Mouse (Mus musculus) brain, embryonic 14.5 days (tissue): ENCODE measurements at regions not wholly inside any gene's neighbourhood (a gene's known extent, or its start where the extent isn't known, plus 50 kb on each side); places are given as distances from the start of the nearest gene placed in this dataset.

Experiments used
- DNase-seq: peaks from one replicate; pipeline ENCODE4 v3.0.0-alpha.2; 2011; ENCODE audit warnings: low read depth
- CTCF ChIP-seq: fragments of 200-500 bp; IDR thresholded peaks from 2 replicates; pipeline ENCODE4 v1.5.1; 2012; ENCODE audit warnings: inconsistent platforms, mild to moderate bottlenecking, moderate library complexity, borderline replicate concordance; ENCODE audit not compliant: insufficient read depth, insufficient read length; ENCODE audit errors: extremely low read depth
- POLR2A ChIP-seq: fragments of 200-500 bp; IDR thresholded peaks from 2 replicates; pipeline ENCODE4 v1.6.1; 2012; ENCODE audit warnings: mild to moderate bottlenecking, inconsistent platforms, borderline replicate concordance; ENCODE audit not compliant: poor library complexity, insufficient read depth, insufficient read length, severe bottlenecking; ENCODE audit errors: extremely low read depth

DNA sequence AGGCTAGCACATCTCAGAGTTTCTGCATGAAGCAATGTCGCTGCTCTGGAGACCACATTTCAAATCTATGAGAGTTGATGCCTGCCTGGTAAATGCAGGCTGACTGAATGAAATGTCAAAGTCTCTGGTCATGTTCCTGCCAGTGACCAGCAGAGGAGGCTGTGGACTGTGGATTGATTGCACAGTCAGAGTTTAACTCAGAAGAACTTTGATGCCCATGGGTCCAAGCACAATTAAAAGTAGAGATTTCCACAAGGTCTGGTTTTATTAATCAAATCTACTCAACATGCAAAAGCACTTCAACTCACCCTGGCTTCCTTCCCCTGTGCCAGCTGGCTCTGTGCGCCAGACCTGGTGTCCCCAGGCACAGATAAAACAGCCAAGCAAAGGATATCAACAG is 81.3 kb downstream of the Hsd17b3 start:
- no peak for DNase-seq
- TF ChIP-seq CTCF (peak; percentile 29; the same call in 1 of the 2 replicates), POLR2A (no peak)

DNA sequence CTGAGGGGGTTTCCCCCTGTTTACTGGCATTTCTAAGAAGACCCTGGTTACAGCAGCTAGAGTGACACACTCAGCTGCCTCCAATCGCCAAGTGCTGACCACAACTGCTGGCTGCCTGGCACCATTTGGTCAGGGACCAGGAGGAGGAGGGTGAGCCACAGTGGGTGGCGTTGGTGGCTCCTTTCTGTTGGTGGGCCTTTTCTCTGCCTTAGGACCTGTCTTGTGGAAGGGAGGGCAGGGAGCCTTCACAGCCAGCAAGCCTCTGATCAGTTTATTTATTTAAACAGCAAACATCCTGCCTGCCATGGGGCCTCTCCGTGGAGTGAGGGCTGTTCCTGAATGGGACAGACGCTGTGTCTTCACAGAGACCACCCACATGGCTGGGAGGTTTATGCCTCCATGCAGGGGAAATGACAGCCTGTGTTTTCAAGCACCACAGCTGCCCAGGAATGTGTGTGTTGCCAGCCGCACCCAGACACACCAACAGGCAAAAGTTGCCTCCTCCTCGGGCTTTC is 86.0 kb downstream of the Hsd17b3 start:
- peak; percentile 70 for DNase-seq
- TF ChIP-seq POLR2A (no peak), CTCF (no peak)

DNA sequence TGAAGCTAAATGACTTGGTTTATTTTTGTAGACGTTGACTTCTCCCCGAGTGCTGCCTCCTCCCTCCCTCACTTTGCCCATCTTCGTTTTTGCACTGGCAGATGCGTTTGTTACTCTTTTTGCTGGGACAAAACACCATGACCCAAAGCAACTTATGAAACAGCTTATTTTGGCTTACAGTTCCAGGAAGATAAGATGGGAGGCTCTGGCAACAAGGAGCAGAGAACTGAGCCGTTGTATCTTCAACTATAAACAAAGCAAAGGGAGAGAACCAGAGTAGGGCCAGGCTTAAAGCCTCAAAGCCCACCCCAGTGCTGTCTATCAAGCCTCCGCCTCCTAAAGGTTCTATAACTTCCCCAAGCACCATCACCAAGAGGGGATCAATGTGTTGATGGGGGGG is 88.7 kb downstream of the Hsd17b3 start:
- TF ChIP-seq CTCF (no peak), POLR2A (no peak)
- DNase-seq: no peak

DNA sequence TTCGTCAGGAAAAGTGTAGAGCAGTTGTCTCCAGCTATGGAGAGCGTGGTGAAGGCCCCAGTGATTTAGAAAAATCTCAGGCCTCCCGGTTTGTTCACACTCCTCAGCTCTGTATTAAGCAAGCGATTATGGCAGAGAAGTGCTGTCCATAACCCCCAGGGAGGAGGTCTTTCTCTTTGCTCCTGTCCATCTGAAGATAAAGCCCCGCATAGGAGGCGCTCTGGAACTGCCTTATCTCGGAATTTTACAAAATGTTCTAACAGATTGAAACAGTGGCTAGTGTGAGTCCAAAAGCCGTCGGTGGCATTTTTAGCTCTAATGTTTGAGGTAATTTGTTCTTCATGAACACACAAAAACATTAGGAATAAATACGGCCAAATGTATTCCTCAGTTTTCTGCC is 90.4 kb downstream of the Hsd17b3 start:
- no peak for TF ChIP-seq POLR2A
- TF ChIP-seq CTCF: no peak
- DNase-seq: no peak

DNA sequence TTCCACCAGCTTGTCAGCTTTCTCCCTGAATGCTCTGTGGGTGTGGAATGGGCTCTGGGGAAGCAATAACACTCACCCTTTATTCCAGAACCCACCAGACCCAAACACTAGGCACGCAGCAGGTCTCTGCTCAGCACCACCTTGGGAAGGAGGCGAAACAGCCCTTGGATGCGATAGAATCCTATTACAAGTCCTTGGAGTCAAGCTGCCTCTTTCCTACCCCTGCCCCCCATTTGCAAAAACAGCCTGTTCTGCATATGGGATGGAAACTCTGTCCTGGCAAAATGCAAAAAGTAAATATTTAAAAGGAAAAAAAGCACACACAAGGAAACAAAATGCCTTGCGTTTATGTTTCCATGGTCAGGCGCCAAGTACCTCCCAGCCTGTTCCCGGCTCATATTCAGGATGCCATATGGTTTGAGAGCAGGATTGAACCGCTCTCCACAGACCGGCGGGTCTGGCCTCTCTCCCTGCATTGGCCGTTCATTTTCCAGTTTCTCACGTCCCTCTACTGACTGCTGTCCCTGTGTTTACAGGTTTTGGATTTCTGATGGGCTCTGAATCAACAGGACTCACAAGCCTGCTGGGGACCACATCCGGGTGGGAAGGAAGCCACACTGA is 95.1 kb downstream of the Hsd17b3 start:
- TF ChIP-seq POLR2A (no peak), CTCF (no peak)
- DNase-seq: peak; percentile 67

DNA sequence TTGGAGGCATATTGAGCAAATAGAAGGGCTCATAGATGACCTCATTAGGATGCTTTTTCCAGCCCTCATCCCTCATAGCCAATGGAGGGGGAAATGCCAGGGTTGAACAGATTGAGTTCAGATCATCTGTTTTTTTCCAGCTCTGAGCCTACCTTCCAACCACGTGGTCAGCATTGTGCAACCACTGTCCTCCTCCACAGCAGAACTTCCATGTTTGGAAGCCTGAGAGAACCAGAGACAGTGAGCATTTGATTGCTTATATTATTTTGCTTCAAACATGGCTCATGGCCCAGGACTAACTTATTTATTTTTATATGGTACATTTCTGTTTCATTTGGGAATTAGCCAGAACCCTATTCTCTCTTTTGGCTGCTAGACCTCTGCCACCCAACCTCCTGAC is 96.0 kb downstream of the Hsd17b3 start:
- TF ChIP-seq CTCF: no peak
- TF ChIP-seq POLR2A: no peak
- DNase-seq: no peak

DNA sequence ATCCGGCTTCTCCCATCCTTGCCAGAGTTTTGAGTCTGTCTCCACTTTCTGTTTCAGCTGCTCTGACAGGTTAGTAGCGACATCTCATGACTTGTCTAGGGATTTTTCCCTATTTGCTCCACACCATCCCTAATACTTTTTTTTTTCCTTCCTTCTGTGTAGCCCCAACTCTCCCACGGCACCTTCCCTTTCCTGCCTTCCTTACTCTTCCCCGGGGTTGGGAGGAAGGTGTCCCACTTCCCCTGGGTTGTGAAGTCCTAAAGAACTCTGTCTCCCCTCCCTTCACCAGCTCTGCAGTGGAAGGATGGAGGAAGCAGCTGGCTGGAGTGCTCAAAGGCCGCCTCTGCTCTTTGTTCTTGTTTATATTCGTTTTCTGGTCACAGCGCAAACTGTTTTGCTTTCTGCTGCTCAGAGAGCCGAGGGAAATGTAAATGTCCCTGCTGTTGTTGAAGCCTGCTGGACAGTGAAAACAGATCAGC is 98.5 kb downstream of the Hsd17b3 start:
- DNase-seq: peak; percentile 70
- no peak for TF ChIP-seq POLR2A
- no peak for TF ChIP-seq CTCF

DNA sequence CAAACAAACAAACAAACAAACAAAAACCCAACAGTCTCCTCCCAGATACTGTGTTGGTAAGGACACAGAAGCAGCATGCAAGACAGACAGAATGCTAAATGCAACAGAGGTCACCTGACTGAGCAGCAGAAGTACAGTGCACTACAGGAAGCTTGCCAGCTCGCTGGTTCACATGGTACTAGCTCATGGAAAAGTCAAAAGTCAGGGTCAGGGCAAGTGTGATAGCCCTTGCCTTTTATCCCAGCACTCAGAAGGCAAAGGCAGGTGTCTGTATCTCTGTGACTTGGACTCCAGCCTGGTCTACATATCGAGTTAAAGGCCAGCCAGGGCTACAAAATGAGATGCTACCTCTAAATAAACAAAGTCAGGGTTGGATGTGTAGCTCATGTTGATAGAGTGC is 99.3 kb downstream of the Hsd17b3 start:
- TF ChIP-seq POLR2A (no peak), CTCF (no peak)
- no peak for DNase-seq

DNA sequence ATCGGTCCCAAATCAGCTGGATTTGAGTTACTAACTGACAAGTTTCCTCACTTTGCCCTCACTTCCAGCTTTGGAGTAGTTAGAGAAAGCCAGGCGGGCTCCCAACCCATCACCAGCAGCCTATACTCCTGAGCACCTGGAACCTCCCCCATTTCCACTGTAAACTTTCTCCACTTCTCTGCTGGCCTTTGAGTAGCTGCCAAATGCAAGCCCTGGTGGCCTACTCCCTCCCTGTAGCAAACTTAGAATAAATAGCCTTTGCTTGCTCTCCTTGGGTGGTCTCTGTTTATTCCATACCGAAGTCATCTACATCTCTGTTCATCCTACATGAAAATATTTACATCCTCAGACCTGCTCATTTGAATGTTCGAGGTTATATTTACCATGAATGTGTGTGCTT is 100.8 kb downstream of the Hsd17b3 start:
- TF ChIP-seq POLR2A (no peak), CTCF (no peak)

DNA sequence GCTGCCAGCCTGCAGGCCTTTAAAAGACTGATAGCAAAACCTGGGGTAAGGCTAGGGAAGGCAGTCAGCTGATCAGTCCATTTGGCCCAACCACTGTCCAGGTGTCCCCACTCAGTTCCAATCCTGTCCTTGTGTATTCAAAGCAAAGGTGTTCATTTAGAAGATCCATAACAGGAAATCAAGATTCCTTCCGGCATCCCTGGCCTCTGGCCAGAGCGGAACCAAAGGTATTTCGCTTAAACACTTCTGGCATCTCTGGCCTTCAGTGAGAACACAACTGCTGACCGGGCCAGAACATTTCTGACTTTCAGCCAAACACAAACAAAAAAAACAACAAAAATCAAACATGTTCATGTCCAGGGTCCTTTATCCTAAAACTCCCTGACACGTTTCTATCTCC is 102.3 kb downstream of the Hsd17b3 start:
- TF ChIP-seq CTCF (no peak), POLR2A (no peak)
- no peak for DNase-seq

More for the DNA sequence above, 100.8 kb downstream of the Hsd17b3 start:
- DNase-seq: no peak

DNA sequence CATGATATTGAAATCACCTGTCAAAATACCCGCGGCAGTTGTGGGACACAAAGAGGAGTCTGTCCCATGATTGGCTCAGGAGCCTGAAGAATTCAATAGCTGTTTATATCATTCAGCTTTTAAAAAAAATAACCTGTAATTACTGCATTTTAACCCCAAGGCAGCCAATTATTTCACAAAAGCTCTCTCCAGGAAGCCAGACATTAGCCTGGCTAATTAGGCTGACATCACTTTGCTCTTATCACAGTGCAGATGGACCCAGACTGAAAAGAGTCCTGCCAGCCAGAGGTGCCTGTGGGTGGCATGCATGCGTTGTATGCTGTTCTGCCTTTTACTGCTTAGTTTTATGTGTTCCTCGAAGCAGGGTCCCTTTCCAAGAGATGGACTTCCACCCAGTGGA is 103.4 kb downstream of the Hsd17b3 start:
- TF ChIP-seq CTCF (no peak), POLR2A (no peak)

DNA sequence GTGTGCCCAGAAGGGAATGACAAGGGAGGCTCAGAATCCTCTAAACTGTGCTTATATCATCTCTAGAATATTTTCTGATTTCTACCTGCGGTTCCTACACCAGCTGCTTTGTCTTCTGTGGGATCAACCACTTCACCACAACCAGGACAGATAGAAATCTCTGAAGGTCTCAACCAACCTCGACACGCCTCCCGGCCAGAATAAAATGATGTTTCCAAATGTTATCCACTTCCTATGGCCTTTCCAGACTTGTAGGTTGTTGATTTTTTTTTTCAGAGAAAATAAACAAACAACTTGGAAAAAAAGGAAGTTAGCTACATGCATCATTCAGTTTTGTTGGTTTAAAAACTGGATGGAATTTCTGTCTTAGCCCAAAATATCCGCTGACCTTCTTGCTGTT is 103.9 kb downstream of the Hsd17b3 start:
- DNase-seq: no peak
- TF ChIP-seq POLR2A: no peak
- no peak for TF ChIP-seq CTCF

More for the DNA sequence above, 103.4 kb downstream of the Hsd17b3 start:
- peak; percentile 95 for DNase-seq
